Mouse (Mus musculus) thymus, postnatal 36 days (tissue): ENCODE data around the gene Sertad2.
A peak's percentile ranks its signal among the peaks of the same experiment; 100 is the strongest.

ENCODE experiments used
- DNase-seq, 2 experiments: peaks; one replicate each; pipeline ENCODE4 v3.0.0; 2022; ENCODE audit warnings: mixed read lengths in 2 of 2

The Sertad2 gene

GRCm38 (mm10) chr11:20604119-20604518 is 61.1 kb downstream of the Sertad2 start:
- no peak for DNase-seq

- DNase-seq = no peak
Observed at GRCm38 (mm10) chr11:20605613-20606012, 62.6 kb downstream of the Sertad2 start.

GRCm38 (mm10) chr11:20608442-20608841 is 65.4 kb downstream of the Sertad2 start:
- no peak for DNase-seq

GRCm38 (mm10) chr11:20613223-20613622 is 70.2 kb downstream of the Sertad2 start:
- no peak for DNase-seq

- peak; percentile 48 to 69 for DNase-seq
Observed at GRCm38 (mm10) chr11:20616103-20616502, 73.0 kb downstream of the Sertad2 start.

- no peak for DNase-seq
Observed at GRCm38 (mm10) chr11:20627146-20627545, 84.1 kb downstream of the Sertad2 start.

- DNase-seq = no peak
Observed at GRCm38 (mm10) chr11:20628216-20628615, 85.2 kb downstream of the Sertad2 start.

- DNase-seq = no peak
Observed at GRCm38 (mm10) chr11:20629700-20630099, 86.6 kb downstream of the Sertad2 start.

- peak; percentile 97 for DNase-seq
Observed at GRCm38 (mm10) chr11:20631026-20631940, 88.2 kb downstream of the Sertad2 start.

- DNase-seq = peak; percentile 73 to 83
Observed at GRCm38 (mm10) chr11:20631941-20632618, 89.0 kb downstream of the Sertad2 start.

GRCm38 (mm10) chr11:20632619-20632965 is 89.5 kb downstream of the Sertad2 start:
- DNase-seq = peak; percentile 61 to 70

GRCm38 (mm10) chr11:20634543-20634942 is 91.5 kb downstream of the Sertad2 start:
- DNase-seq = no peak

- no peak for DNase-seq
Observed at GRCm38 (mm10) chr11:20635646-20636045, 92.6 kb downstream of the Sertad2 start.

GRCm38 (mm10) chr11:20636114-20636513 is 93.1 kb downstream of the Sertad2 start:
- DNase-seq = no peak

- DNase-seq = no peak
Observed at GRCm38 (mm10) chr11:20637060-20637459, 94.0 kb downstream of the Sertad2 start.

- peak; percentile 72 to 80 for DNase-seq
Observed at GRCm38 (mm10) chr11:20638841-20639240, 95.8 kb downstream of the Sertad2 start.

GRCm38 (mm10) chr11:20639918-20640447 is 96.9 kb downstream of the Sertad2 start:
- DNase-seq = no peak

- no peak for DNase-seq
Observed at GRCm38 (mm10) chr11:20642321-20642720, 99.3 kb downstream of the Sertad2 start.

GRCm38 (mm10) chr11:20643161-20643560 is 100.1 kb downstream of the Sertad2 start:
- no peak for DNase-seq

- peak; percentile 32 to 50 for DNase-seq
Observed at GRCm38 (mm10) chr11:20644166-20644565, 101.1 kb downstream of the Sertad2 start.

- DNase-seq = no peak
Observed at GRCm38 (mm10) chr11:20644872-20645271, 101.8 kb downstream of the Sertad2 start.

- no peak for DNase-seq
Observed at GRCm38 (mm10) chr11:20645521-20645920, 102.5 kb downstream of the Sertad2 start.

- DNase-seq = no peak
Observed at GRCm38 (mm10) chr11:20646142-20646541, 103.1 kb downstream of the Sertad2 start.
